8 mouse cellular contexts compared by ENCODE assay signal in genomic region chr7:49842366-49843282, GRCm38 (mm10).
DNase-seq lines count a peak whose midpoint lies in the region; ATAC-seq and TF ChIP-seq lines count a peak whose summit lies in the region.
"Had no signal": no experiment of that assay in that cellular context is flagged by ENCODE, and none has a peak within 500 bp of the region (broad histone marks: within the 10 kb centered on the region; RNA-seq: fewer than 3 reads in every experiment).

No protein-coding gene starts in this region.

- no peak for TF ChIP-seq CTCF in olfactory bulb, adult 2 months (IDR thresholded peaks at IDR 0.05; ENCODE audit: insufficient read depth, low read depth, low read length)

- peak; percentile 46 to 57 for DNase-seq in spleen, postnatal 36 days (ENCODE audit: low spot score in 2 of 2)
- DNase-seq in spleen, postnatal 4 days (ENCODE audit: low spot score in 2 of 2): no peak
- peak; percentile 86 for DNase-seq in forebrain, embryonic 14.5 days (ENCODE audit: low spot score)
- DNase-seq in layer of hippocampus, postnatal 25 days (ENCODE audit: extremely low spot score in 1 of 2, low spot score in 1 of 2): peak; percentile 15 to 30
- DNase-seq in gastrocnemius, adult 8-10 months (ENCODE audit: low spot score in 2 of 2): no peak
- no peak for DNase-seq in gastrocnemius, postnatal 10 days

- H3K4me3 ChIP-seq in forebrain, embryonic 14.5 days (ENCODE audit: low read depth, low read length): peak overlapping the region; percentile 2; the same call in 1 of the 2 replicates
- H3K4me3 ChIP-seq in olfactory bulb, adult 2 months (ENCODE audit: insufficient read depth, low read depth, low read length): no peak overlapping the region

- peaks cover 5% of the 10 kb centered on the region for H3K36me3 ChIP-seq in forebrain, embryonic 14.5 days (ENCODE audit: control insufficient read depth, insufficient read depth, low read length)

- no peaks in the 10 kb centered on the region for H3K27me3 ChIP-seq in forebrain, embryonic 14.5 days (replicated peaks; ENCODE audit: control insufficient read depth, insufficient read depth, low read length)

- H3K4me2 ChIP-seq in forebrain, embryonic 14.5 days (ENCODE audit: low read length): peak overlapping the region; percentile 40

- H3K27ac ChIP-seq in forebrain, embryonic 14.5 days (ENCODE audit: low read depth, low read length): peak overlapping the region; percentile 72; the same call in 1 of the 2 replicates
- peak overlapping the region; percentile 48 for H3K27ac ChIP-seq in olfactory bulb, adult 2 months (ENCODE audit: insufficient read depth, low read depth, low read length)
- H3K27ac ChIP-seq: liver, embryonic 14.5 days had no signal

- peak; percentile 86 for ATAC-seq in forebrain, embryonic 14.5 days

- 11% methylated on average over 11 of the region's 11 CpGs for WGBS in forebrain, embryonic 14.5 days
- WGBS in olfactory bulb, adult 2 months: 21% methylated on average over 11 of the region's 11 CpGs

- no peak for TF ChIP-seq POLR2A in olfactory bulb, adult 2 months (IDR thresholded peaks at IDR 0.05; ENCODE audit: insufficient read depth, low read depth, low read length)

- no peaks in the 10 kb centered on the region for H3K9me3 ChIP-seq in forebrain, embryonic 14.5 days (replicated peaks; ENCODE audit: control insufficient read depth, low read length)

- H3K9ac ChIP-seq in forebrain, embryonic 14.5 days (ENCODE audit: low read length): peak overlapping the region; percentile 48
- H3K9ac ChIP-seq: liver, embryonic 14.5 days had no signal

- H3K4me1 ChIP-seq in forebrain, embryonic 14.5 days (ENCODE audit: control insufficient read depth, insufficient read depth, low read length): peaks cover 5% of the 10 kb centered on the region
- H3K4me1 ChIP-seq in olfactory bulb, adult 2 months (ENCODE audit: control insufficient read depth, insufficient read depth, low read length): peaks cover 2% of the 10 kb centered on the region; the same call in 1 of the 2 replicates

Comparison
In these comparisons a context has a peak if more than half of its experiments do, and no peak if none do; other contexts are left out.
1. DNase-seq: peak in spleen, postnatal 36 days (2 of 2), forebrain, embryonic 14.5 days (single experiment) and layer of hippocampus, postnatal 25 days (2 of 2); none in spleen, postnatal 4 days (0 of 2), gastrocnemius, adult 8-10 months (0 of 2) and gastrocnemius, postnatal 10 days (single experiment).